Mouse (Mus musculus) CH12.LX (cell line): ENCODE data around the gene Rpl41. TPM values are rescaled to one million over a fixed set of nuclear protein-coding genes. Genes with fewer than 3 reads are reported as not detected.

ENCODE experiments used
- DNase-seq: peaks from one replicate; pipeline ENCODE4 v3.0.0-alpha.2; 2013; ENCODE audit errors: extremely low read depth
- H3K27ac ChIP-seq: 2 replicates; pipeline ENCODE4 v1.5.1; 2012; ENCODE audit warnings: low read depth, mild to moderate bottlenecking, control low read depth, moderate library complexity; ENCODE audit not compliant: insufficient read depth
- H3K27me3 ChIP-seq: replicated peaks from 2 replicates; pipeline ENCODE3; 2012; ENCODE audit warnings: inconsistent platforms
- H3K36me3 ChIP-seq, 2 experiments: replicated peaks in 1 of 2; 2 replicates each; pipeline versions ENCODE3 to v1.6.1; 2012; ENCODE audit warnings: inconsistent platforms in 1 of 2, low read length in 1 of 2, mild to moderate bottlenecking in 1 of 2, mixed read lengths in 1 of 2, moderate library complexity in 1 of 2; ENCODE audit not compliant: control insufficient read depth in 1 of 2, insufficient read depth in 1 of 2
- H3K4me1 ChIP-seq, 2 experiments: 2 replicates each; pipeline ENCODE4 v1.6.1; 2012; ENCODE audit warnings: inconsistent platforms in 1 of 2, moderate library complexity in 1 of 2; ENCODE audit not compliant: insufficient read depth in 2 of 2, control insufficient read depth in 1 of 2
- H3K4me2 ChIP-seq: 2 replicates; pipeline ENCODE4 v1.6.1; 2012; ENCODE audit warnings: low read depth, mild to moderate bottlenecking, control low read depth; ENCODE audit not compliant: poor library complexity, insufficient read depth, severe bottlenecking
- H3K4me3 ChIP-seq, 3 experiments: fragments of 150-350 bp in 1 of 3; sonication (generic) in 1 of 3; replicated peaks in 1 of 3; 2 replicates each; pipeline versions ENCODE3 to v1.5.1; 2011 to 2012; ENCODE audit warnings: low read depth in 2 of 3, low read length in 2 of 3, mild to moderate bottlenecking in 2 of 3, moderate library complexity in 2 of 3, control low read depth in 1 of 3, improper control_type of control experiment in 1 of 3, inconsistent platforms in 1 of 3, mixed read lengths in 1 of 3; ENCODE audit not compliant: poor library complexity in 1 of 3
- H3K79me2 ChIP-seq: replicated peaks from 2 replicates; pipeline ENCODE4 v1.6.1; 2012; ENCODE audit warnings: mild to moderate bottlenecking, moderate library complexity; ENCODE audit not compliant: control insufficient read depth, poor library complexity, insufficient read depth, severe bottlenecking; ENCODE audit errors: extremely low read depth
- H3K9ac ChIP-seq: 2 replicates; pipeline ENCODE4 v1.6.1; 2012; ENCODE audit warnings: low read depth, mild to moderate bottlenecking, control low read depth, moderate library complexity; ENCODE audit not compliant: insufficient read depth
- H3K9me3 ChIP-seq: replicated peaks from 2 replicates; pipeline ENCODE3; 2012; ENCODE audit warnings: low read length, inconsistent platforms, mixed read lengths
- BHLHE40 ChIP-seq: IDR thresholded peaks from 2 replicates; pipeline ENCODE4 v1.6.1; 2011; ENCODE audit warnings: mild to moderate bottlenecking, low read depth, low read length, improper control_type of control experiment
- CHD1 ChIP-seq: IDR thresholded peaks from 2 replicates; pipeline ENCODE4 v1.6.1; 2012; ENCODE audit warnings: low read depth, low read length, improper control_type of control experiment, inconsistent platforms
- CHD2 ChIP-seq: IDR thresholded peaks from 2 replicates; pipeline ENCODE4 v1.6.1; 2011; ENCODE audit warnings: low read length, improper control_type of control experiment
- CTCF ChIP-seq, 2 experiments: IDR thresholded peaks in 1 of 2; conservative IDR thresholded peaks in 1 of 2; 2 replicates each; pipeline ENCODE4 v1.5.1; 2011 to 2012; ENCODE audit warnings: low read depth in 2 of 2, low read length in 2 of 2, improper control_type of control experiment in 1 of 2, inconsistent platforms in 1 of 2, mild to moderate bottlenecking in 1 of 2, moderate library complexity in 1 of 2
- E2F4 ChIP-seq: IDR thresholded peaks from 2 replicates; pipeline ENCODE4 v1.6.1; 2011; ENCODE audit warnings: low read depth, low read length, improper control_type of control experiment; ENCODE audit not compliant: insufficient replicate concordance
- ELF1 ChIP-seq: IDR thresholded peaks from 2 replicates; pipeline ENCODE4 v1.6.1; 2014; ENCODE audit warnings: low read depth, mild to moderate bottlenecking, inconsistent platforms, low read length, improper control_type of control experiment
- EP300 ChIP-seq: IDR thresholded peaks from 2 replicates; pipeline ENCODE4 v1.6.1; 2011; ENCODE audit warnings: low read length, improper control_type of control experiment
- ETS1 ChIP-seq: conservative IDR thresholded peaks from 2 replicates; pipeline ENCODE4 v1.6.1; 2012; ENCODE audit warnings: low read depth, mild to moderate bottlenecking, inconsistent platforms, low read length, improper control_type of control experiment, moderate library complexity
- GABPA ChIP-seq: IDR thresholded peaks from 2 replicates; pipeline ENCODE4 v1.6.1; 2012; ENCODE audit warnings: low read depth, low read length, improper control_type of control experiment, inconsistent platforms; ENCODE audit not compliant: insufficient replicate concordance
- HCFC1 ChIP-seq: IDR thresholded peaks from 2 replicates; pipeline ENCODE4 v1.6.1; 2012; ENCODE audit warnings: low read depth, mild to moderate bottlenecking, inconsistent platforms, low read length, improper control_type of control experiment
- IRF4 ChIP-seq: IDR thresholded peaks from 2 replicates; pipeline ENCODE4 v1.6.1; 2014; ENCODE audit warnings: low read depth, mild to moderate bottlenecking, inconsistent platforms, low read length, improper control_type of control experiment
- JUN ChIP-seq: IDR thresholded peaks from 2 replicates; pipeline ENCODE4 v1.6.1; 2011; ENCODE audit warnings: low read depth, mild to moderate bottlenecking, low read length, improper control_type of control experiment, moderate library complexity; ENCODE audit not compliant: insufficient read depth
- JUND ChIP-seq: conservative IDR thresholded peaks from 2 replicates; pipeline ENCODE4 v1.6.1; 2011; ENCODE audit warnings: low read depth, low read length, improper control_type of control experiment
- KAT2A ChIP-seq: IDR thresholded peaks from 2 replicates; pipeline ENCODE4 v1.6.1; 2012; ENCODE audit warnings: low read length, improper control_type of control experiment, inconsistent platforms; ENCODE audit not compliant: insufficient replicate concordance
- MAFK ChIP-seq: IDR thresholded peaks from 2 replicates; pipeline ENCODE4 v1.6.1; 2011; ENCODE audit warnings: low read length, improper control_type of control experiment; ENCODE audit not compliant: insufficient replicate concordance
- MAX ChIP-seq: IDR thresholded peaks from 2 replicates; pipeline ENCODE4 v1.6.1; 2011; ENCODE audit warnings: low read length, improper control_type of control experiment
- MAZ ChIP-seq: IDR thresholded peaks from 2 replicates; pipeline ENCODE4 v1.6.1; 2012; ENCODE audit warnings: low read depth, mild to moderate bottlenecking, inconsistent platforms, low read length, improper control_type of control experiment, moderate library complexity
- MEF2A ChIP-seq: IDR thresholded peaks from 2 replicates; pipeline ENCODE4 v1.6.1; 2014; ENCODE audit warnings: low read depth, mild to moderate bottlenecking, inconsistent platforms, low read length, improper control_type of control experiment, borderline replicate concordance
- MXI1 ChIP-seq: IDR thresholded peaks from 2 replicates; pipeline ENCODE4 v1.6.1; 2011; ENCODE audit warnings: mild to moderate bottlenecking, low read depth, low read length, improper control_type of control experiment
- MYC ChIP-seq: IDR thresholded peaks from 2 replicates; pipeline ENCODE4 v1.6.1; 2011; ENCODE audit warnings: low read depth, mild to moderate bottlenecking, improper control_type of control experiment, low read length
- NELFE ChIP-seq: IDR thresholded peaks from 2 replicates; pipeline ENCODE4 v1.6.1; 2011; ENCODE audit warnings: low read depth, low read length, improper control_type of control experiment
- NRF1 ChIP-seq: IDR thresholded peaks from 2 replicates; pipeline ENCODE4 v1.6.1; 2014; ENCODE audit warnings: low read depth, mild to moderate bottlenecking, inconsistent platforms, low read length, improper control_type of control experiment, moderate library complexity
- PAX5 ChIP-seq: IDR thresholded peaks from 2 replicates; pipeline ENCODE4 v1.6.1; 2012; ENCODE audit warnings: low read length, inconsistent platforms, mixed read lengths
- POLR2A ChIP-seq: IDR thresholded peaks from 2 replicates; pipeline ENCODE4 v1.6.1; 2011; ENCODE audit warnings: low read depth, mild to moderate bottlenecking, improper control_type of control experiment, low read length
- POLR2AphosphoS2 ChIP-seq: IDR thresholded peaks from 2 replicates; pipeline ENCODE4 v1.6.1; 2011; ENCODE audit warnings: low read depth, low read length, improper control_type of control experiment
- RAD21 ChIP-seq: IDR thresholded peaks from 2 replicates; pipeline ENCODE4 v1.6.1; 2011; ENCODE audit warnings: low read depth, mild to moderate bottlenecking, low read length, improper control_type of control experiment, moderate library complexity
- RCOR1 ChIP-seq: conservative IDR thresholded peaks from 2 replicates; pipeline ENCODE4 v1.6.1; 2012; ENCODE audit warnings: low read depth, mild to moderate bottlenecking, inconsistent platforms, low read length, improper control_type of control experiment
- SIN3A ChIP-seq: IDR thresholded peaks from 2 replicates; pipeline ENCODE4 v1.6.1; 2012; ENCODE audit warnings: low read length, improper control_type of control experiment, inconsistent platforms
- SMC3 ChIP-seq: IDR thresholded peaks from 2 replicates; pipeline ENCODE4 v1.6.1; 2011; ENCODE audit warnings: low read depth, low read length, improper control_type of control experiment
- TBP ChIP-seq: conservative IDR thresholded peaks from 2 replicates; pipeline ENCODE4 v1.6.1; 2011; ENCODE audit warnings: low read depth, low read length, improper control_type of control experiment
- TCF12 ChIP-seq: IDR thresholded peaks from 2 replicates; pipeline ENCODE4 v1.6.1; 2014; ENCODE audit warnings: low read depth, mild to moderate bottlenecking, inconsistent platforms, low read length, improper control_type of control experiment
- UBTF ChIP-seq: IDR thresholded peaks from 2 replicates; pipeline ENCODE4 v1.6.1; 2012; ENCODE audit warnings: low read depth, mild to moderate bottlenecking, inconsistent platforms, low read length, improper control_type of control experiment, moderate library complexity
- USF1 ChIP-seq: IDR thresholded peaks from 2 replicates; pipeline ENCODE4 v1.6.1; 2014; ENCODE audit warnings: low read depth, mild to moderate bottlenecking, inconsistent platforms, low read length, improper control_type of control experiment
- USF2 ChIP-seq: conservative IDR thresholded peaks from 2 replicates; pipeline ENCODE4 v1.6.1; 2011; ENCODE audit warnings: low read depth, low read length, improper control_type of control experiment
- ZC3H11A ChIP-seq: IDR thresholded peaks from 2 replicates; pipeline ENCODE4 v1.6.1; 2012; ENCODE audit warnings: low read depth, mild to moderate bottlenecking, inconsistent platforms, low read length, improper control_type of control experiment
- ZKSCAN1 ChIP-seq: IDR thresholded peaks from 2 replicates; pipeline ENCODE4 v1.6.1; 2012; ENCODE audit warnings: low read depth, inconsistent platforms, low read length, improper control_type of control experiment, borderline replicate concordance
- ZMIZ1 ChIP-seq: IDR thresholded peaks from 2 replicates; pipeline ENCODE4 v1.6.1; 2012; ENCODE audit warnings: low read depth, mild to moderate bottlenecking, inconsistent platforms, low read length, improper control_type of control experiment
- ZNF384 ChIP-seq: IDR thresholded peaks from 2 replicates; pipeline ENCODE4 v1.6.1; 2012; ENCODE audit warnings: low read depth, low read length, improper control_type of control experiment, inconsistent platforms
- dilution Hi-C: fragments of 300-500 bp; cut with MboI; formaldehyde crosslinking; loops from 2 replicates; pipeline ENCODE4 v1.14.3; 2020; ENCODE audit warnings: low sequenced_read_pairs; ENCODE audit not compliant: extremely low pct_unique_long_range_greater_than_20kb, extremely low pct_ligation_motif_present
- in situ Hi-C: fragments of 300-500 bp; cut with MboI; formaldehyde crosslinking; loops from 3 replicates; pipeline ENCODE4 v1.14.3; 2019; ENCODE audit warnings: low sequenced_read_pairs, low pct_ligation_motif_present, low pct_unique_long_range_greater_than_20kb, mixed read lengths
- polyA plus RNA-seq: library from polyadenylated mRNA; unstranded; fragments of >175 nt; gene quantifications from 2 replicates; pipeline ENCODE4 v1.2.1, GENCODE M21; 2012; ENCODE audit warnings: low read depth; ENCODE audit not compliant: insufficient read length
- total RNA-seq, 2 experiments: library from RNA; depleted of rRNA; stranded (reverse); fragments of 300-350 nt in 1 of 2; fragments of >200 nt in 1 of 2; gene quantifications; 2 replicates each; pipeline ENCODE4 v1.2.3; 2012 to 2014

The Rpl41 gene
- total and polyA plus RNA-seq, 3 experiments, result 2,709 to 8,549 (median 8,065) TPM

GRCm38 (mm10) chr10:128498590-128498989 is 50.5 kb downstream of the Rpl41 start, which contains the start of gene Myl6b:
Myl6b (minus strand) TSS chr10:128498685.
- peaks cover 0 to 5% of the 10 kb centered on the region in 2 experiments for H3K36me3 ChIP-seq
- H3K79me2 ChIP-seq, result peaks cover 3% of the 10 kb centered on the region; the same call in 1 of the 2 replicates
- peak within 1 kb of the TSS; percentile 90 for H3K4me2 ChIP-seq
- peak; percentile 99 for DNase-seq
- H3K9ac ChIP-seq, result peak within 1 kb of the TSS; percentile 51
- TF ChIP-seq E2F4 (no peak), CHD1 (no peak), HCFC1 (peak; percentile 99), MAX (peak; percentile 66; the same call in 1 of the 2 replicates), MXI1 (peak; percentile 86), CHD2 (peak; percentile 77), JUN (no peak), EP300 (no peak), GABPA (peak; percentile 70; the same call in 1 of the 2 replicates), USF2 (no peak), MAFK (0 out of 2 replicates have a peak, but pooled peaks have one; percentile 36), ZMIZ1 (no peak), CTCF (conservative IDR thresholded peaks at IDR 0.05 in 1 of 2, IDR thresholded peaks at IDR 0.05 in 1 of 2; ENCODE audit: low read depth in 2 of 2, low read length in 2 of 2) (no peak), RAD21 (no peak), NELFE (no peak), PAX5 (no peak), TCF12 (peak; percentile 59; the same call in 1 of the 2 replicates), SMC3 (no peak), ZKSCAN1 (no peak), KAT2A (peak; percentile 92; the same call in 1 of the 2 replicates), MYC (peak; percentile 58; the same call in 1 of the 2 replicates), UBTF (no peak), NRF1 (peak; percentile 74), BHLHE40 (peak; percentile 84), ZC3H11A (no peak), MEF2A (peak; percentile 73; the same call in 1 of the 2 replicates), ETS1 (peak; percentile 81), USF1 (no peak), SIN3A (peak; percentile 91), IRF4 (peak; percentile 76; the same call in 1 of the 2 replicates), JUND (no peak), TBP (no peak), RCOR1 (0 out of 2 replicates have a peak, but pooled peaks have one; percentile 22), MAZ (peak; percentile 63; the same call in 1 of the 2 replicates), ZNF384 (no peak), ELF1 (peak; percentile 97), POLR2A (no peak), POLR2AphosphoS2 (no peak)
- TF ChIP-seq, all 38 proteins: peak for 18
- Histone ChIP-seq H3K4me1 (peaks cover 3 to 30% of the 10 kb centered on the region in 2 experiments; a peak in 3 of 4 replicates), H3K27me3 (no peaks in the 10 kb centered on the region), H3K4me3 (peak within 1 kb of the TSS; percentile 61 to 72 (median 65)), H3K27ac (peak within 1 kb of the TSS; percentile 31; the same call in 1 of the 2 replicates), H3K9me3 (no peaks in the 10 kb centered on the region)
- in situ Hi-C loops, result no loop called here
- dilution Hi-C loops, result no loop called here
